Mouse (Mus musculus) neural tube, embryonic 14.5 days (tissue): Measurements from ENCODE around the gene Spata1. TPM values are rescaled to one million over a fixed set of nuclear protein-coding genes. Genes with fewer than 3 reads are reported as not detected.
A peak's percentile ranks its signal among the peaks of the same experiment; 100 is the strongest.

Experiments used
- ATAC-seq: fragments of 200-750 bp; cut with Nextera tagmentation; 2 replicates; pipeline ENCODE4 v1.8.0; 2017; ENCODE audit warnings: low read depth, mild to moderate bottlenecking, moderate TSS enrichment, moderate library complexity
- H3K27ac ChIP-seq: fragments of 300-500 bp; sonication (generic); 2 replicates; pipeline ENCODE4 v1.5.1; 2014; ENCODE audit warnings: low read depth, mild to moderate bottlenecking, control low read depth, low read length, moderate library complexity, mixed read lengths
- H3K27me3 ChIP-seq: fragments of 300-500 bp; sonication (generic); 2 replicates; pipeline ENCODE4 v1.6.1; 2014; ENCODE audit warnings: low read length; ENCODE audit not compliant: control insufficient read depth, insufficient read depth
- H3K36me3 ChIP-seq: fragments of 300-500 bp; sonication (generic); 2 replicates; pipeline ENCODE4 v1.6.1; 2014; ENCODE audit warnings: low read length, mixed read lengths; ENCODE audit not compliant: control insufficient read depth, insufficient read depth
- H3K4me1 ChIP-seq: fragments of 300-500 bp; sonication (generic); 2 replicates; pipeline ENCODE4 v1.6.1; 2014; ENCODE audit warnings: low read length; ENCODE audit not compliant: control insufficient read depth, insufficient read depth
- H3K4me2 ChIP-seq: fragments of 300-500 bp; sonication (generic); 2 replicates; pipeline ENCODE4 v1.6.1; 2014; ENCODE audit warnings: mild to moderate bottlenecking, low read depth, low read length, control low read depth
- H3K4me3 ChIP-seq: fragments of 300-500 bp; sonication (generic); 2 replicates; pipeline ENCODE4 v1.5.1; 2014; ENCODE audit warnings: low read depth, low read length, control low read depth, mixed read lengths
- H3K9ac ChIP-seq: fragments of 300-500 bp; sonication (generic); replicated peaks from 2 replicates; pipeline ENCODE4 v1.6.1; 2014; ENCODE audit warnings: low read depth, mild to moderate bottlenecking, control low read depth, low read length, mixed read lengths
- H3K9me3 ChIP-seq: fragments of 300-500 bp; sonication (generic); 2 replicates; pipeline ENCODE4 v1.6.1; 2016; ENCODE audit warnings: low read length; ENCODE audit not compliant: control insufficient read depth
- WGBS: fragments of 180-500 bp; shearing (Covaris S2); extraction: QIAGEN DNeasy Blood & Tissue Kit; methylation state at CpG from one replicate; pipeline ENCODE4 v1.1.7; 2014; 5-methylcytosine and 5-hydroxymethylcytosine counted together
- polyA plus RNA-seq: library from polyadenylated mRNA; unstranded; fragments of >200 nt; fragmentation: Nextera tagmentation; extraction: Ambion mirVana; gene quantifications from 2 replicates; pipeline ENCODE4 v1.2.1, GENCODE M21; 2014

Gene Spata1
- polyA plus RNA-seq, 1 experiment from 2014 or later = 6.2 TPM

DNA sequence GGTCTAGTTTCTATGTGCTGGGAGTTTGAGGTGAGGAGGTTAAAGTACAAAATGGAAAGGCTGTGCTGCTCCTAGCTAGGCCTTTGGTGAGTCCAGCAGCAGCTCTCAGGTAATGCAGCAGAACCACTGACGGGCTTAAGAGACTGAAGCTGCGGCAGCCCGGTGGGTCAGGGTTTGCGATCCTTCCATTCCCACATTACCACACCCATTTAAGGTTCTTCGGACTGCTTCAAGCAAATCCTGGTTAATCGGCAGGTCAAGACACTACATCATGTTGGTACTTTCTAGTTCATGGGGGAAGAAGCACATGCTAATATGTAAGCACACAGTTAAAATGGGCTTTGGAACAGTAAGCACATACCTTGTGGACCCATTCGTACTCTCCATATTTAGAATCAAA is 7.2 kb upstream of the Spata1 start:
- WGBS = 96% methylated on average over 7 of the region's 7 CpGs
- Histone ChIP-seq H3K4me2 (no peak overlapping the region), H3K4me3 (no peak overlapping the region), H3K27ac (no peak overlapping the region), H3K9me3 (no peaks in the 10 kb centered on the region), H3K4me1 (peaks cover 3% of the 10 kb centered on the region; the same call in 1 of the 2 replicates), H3K27me3 (no peaks in the 10 kb centered on the region), H3K36me3 (peaks cover 18% of the 10 kb centered on the region), H3K9ac (no peak overlapping the region)
- ATAC-seq = no peak

DNA sequence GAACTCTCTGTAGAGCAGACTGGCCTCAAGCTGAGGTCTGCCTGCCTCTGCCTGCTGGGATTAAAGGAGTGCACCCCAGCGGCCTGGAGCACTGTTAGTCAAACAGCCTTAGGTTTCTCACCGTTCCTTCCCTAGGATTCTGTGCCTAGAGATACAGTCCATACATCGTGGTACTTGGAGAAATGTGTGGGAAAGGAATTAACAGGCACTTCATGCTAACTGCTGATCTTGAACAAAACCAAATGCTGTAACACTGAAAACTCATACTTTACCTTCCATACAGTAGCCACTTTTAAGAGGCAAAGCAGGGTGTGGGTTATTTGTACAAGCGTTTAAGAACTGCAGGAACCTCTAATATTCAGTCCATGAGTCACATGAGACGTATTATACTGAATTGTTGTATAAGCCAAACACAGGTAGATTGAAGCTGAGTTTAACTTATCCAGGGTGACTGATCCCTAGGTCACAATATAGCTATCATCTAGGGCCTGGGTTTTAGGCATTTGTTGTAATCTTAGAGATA is 2.1 kb upstream of the Spata1 start:
- peaks cover 10% of the 10 kb centered on the region; the same call in 1 of the 2 replicates for H3K4me1 ChIP-seq
- H3K27me3 ChIP-seq = no peaks in the 10 kb centered on the region
- H3K27ac ChIP-seq = no peak overlapping the region
- H3K9ac ChIP-seq = no peak overlapping the region
- H3K4me2 ChIP-seq = peak overlapping the region; percentile 41
- no peak for ATAC-seq
- H3K36me3 ChIP-seq = peaks cover 8% of the 10 kb centered on the region
- no peaks in the 10 kb centered on the region for H3K9me3 ChIP-seq
- H3K4me3 ChIP-seq = peak overlapping the region; percentile 58; the same call in 1 of the 2 replicates
- WGBS = 60% methylated on average over 5 of the region's 5 CpGs

DNA sequence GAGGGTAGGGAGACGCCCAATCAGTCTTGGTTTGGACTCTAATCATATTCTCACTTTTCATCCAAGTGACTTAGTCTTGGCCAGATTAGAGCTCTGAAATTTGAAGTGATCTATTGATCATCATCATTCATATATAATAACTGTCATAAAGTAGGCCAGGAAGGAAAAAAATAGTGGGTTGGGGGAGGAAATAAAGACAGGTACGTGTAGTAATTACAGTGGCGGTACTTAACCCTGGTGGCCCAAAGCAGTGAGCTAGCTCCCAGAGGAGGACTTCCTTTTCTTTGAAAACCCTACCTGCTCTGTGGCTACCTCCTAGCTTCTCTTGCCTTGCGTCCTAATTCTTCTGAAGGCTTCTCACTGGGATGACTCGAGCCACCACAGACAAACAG is 1.3 kb upstream of the Spata1 start:
- whole genome bisulfite sequencing = 12% methylated on average over 5 of the region's 5 CpGs
- peaks cover 6% of the 10 kb centered on the region for H3K36me3 ChIP-seq
- H3K27ac ChIP-seq = no peak overlapping the region
- no peak for ATAC-seq
- peaks cover 10% of the 10 kb centered on the region; the same call in 1 of the 2 replicates for H3K4me1 ChIP-seq
- no peaks in the 10 kb centered on the region for H3K9me3 ChIP-seq
- H3K27me3 ChIP-seq = no peaks in the 10 kb centered on the region
- peak overlapping the region; percentile 54; the same call in 1 of the 2 replicates for H3K9ac ChIP-seq
- H3K4me2 ChIP-seq = peak overlapping the region; percentile 41
- peak overlapping the region; percentile 58 for H3K4me3 ChIP-seq

DNA sequence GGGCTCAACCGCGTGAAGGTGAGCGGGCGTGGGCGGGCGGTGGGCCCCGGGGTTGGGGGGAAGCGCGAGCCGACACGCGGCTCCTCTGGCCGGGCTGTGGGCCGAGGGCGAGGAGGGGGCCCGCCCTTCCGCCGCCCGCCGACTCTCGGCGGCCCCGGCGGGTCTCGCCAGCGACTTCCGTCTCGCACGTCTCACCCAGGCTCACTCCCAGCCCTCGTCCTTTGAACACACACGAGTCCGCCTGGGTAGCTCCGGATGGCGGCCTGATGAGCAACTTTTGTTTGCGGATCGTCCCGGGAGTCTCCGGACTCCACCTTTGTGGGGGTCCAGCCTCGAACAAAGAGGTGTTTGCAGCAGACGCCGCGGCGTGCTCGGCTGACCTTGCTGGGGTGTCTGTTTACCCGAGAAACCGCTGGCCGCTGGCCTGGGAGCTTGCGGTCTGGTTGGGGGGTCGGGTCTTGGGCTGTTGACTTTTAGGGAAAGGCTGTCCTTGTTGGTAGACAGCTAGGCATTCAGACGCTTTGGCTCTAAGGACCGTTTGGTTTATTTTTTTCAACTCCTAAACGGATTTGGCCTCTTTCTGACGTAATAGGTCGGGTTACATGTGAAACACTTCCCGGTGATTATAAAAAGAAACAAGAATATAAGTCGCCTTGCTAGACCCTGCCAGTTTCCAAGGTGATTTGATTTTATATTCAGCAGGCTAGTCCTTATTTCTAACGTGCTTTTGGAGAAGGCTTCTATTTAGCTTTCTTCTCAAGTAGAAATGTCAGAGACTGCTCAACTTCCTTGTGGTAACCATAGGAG is 653 bp upstream of the Spata1 start:
- H3K4me1 ChIP-seq = peaks cover 10% of the 10 kb centered on the region; the same call in 1 of the 2 replicates
- H3K36me3 ChIP-seq = no peaks in the 10 kb centered on the region; the same call in none of the 2 replicates
- H3K27me3 ChIP-seq = no peaks in the 10 kb centered on the region
- peak overlapping the region; percentile 54 for H3K9ac ChIP-seq
- H3K4me3 ChIP-seq = peak overlapping the region; percentile 58
- under 1% methylated on average over 55 of the region's 57 CpGs for WGBS
- H3K9me3 ChIP-seq = no peaks in the 10 kb centered on the region
- peak overlapping the region; percentile 61; the same call in 1 of the 2 replicates for H3K27ac ChIP-seq
- peak overlapping the region; percentile 41 for H3K4me2 ChIP-seq
- ATAC-seq = peak; percentile 84

DNA sequence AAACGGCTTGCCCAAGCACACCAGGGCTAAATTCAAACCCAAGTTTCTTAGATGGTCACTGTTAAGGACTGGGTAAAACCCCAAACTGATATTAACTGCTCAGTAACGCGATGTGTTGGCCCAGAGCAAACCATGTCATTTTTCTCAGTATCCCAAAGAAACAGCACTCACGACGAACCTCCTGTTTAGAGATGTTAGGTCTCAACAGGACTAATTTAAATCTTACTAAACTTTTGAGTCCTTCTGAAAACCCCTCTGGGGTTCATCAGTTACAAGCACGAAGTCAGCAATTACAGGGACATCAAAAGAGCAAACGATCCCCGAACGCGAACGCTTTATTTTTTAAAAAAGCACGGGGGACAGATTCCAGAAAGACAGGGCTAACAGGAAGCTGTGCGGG is 564 bp downstream of the Spata1 start:
- H3K4me3 ChIP-seq = peak overlapping the region; percentile 58
- no peaks in the 10 kb centered on the region; the same call in none of the 2 replicates for H3K36me3 ChIP-seq
- no peaks in the 10 kb centered on the region for H3K9me3 ChIP-seq
- 0 out of 2 replicates have a peak, but pooled peaks have one; percentile 0 for ATAC-seq
- no peaks in the 10 kb centered on the region for H3K27me3 ChIP-seq
- peaks cover 10% of the 10 kb centered on the region; the same call in 1 of the 2 replicates for H3K4me1 ChIP-seq
- H3K4me2 ChIP-seq = peak overlapping the region; percentile 41
- WGBS = 6% methylated on average over 13 of the region's 13 CpGs
- peak overlapping the region; percentile 54 for H3K9ac ChIP-seq
- peak overlapping the region; percentile 44; the same call in 1 of the 2 replicates for H3K27ac ChIP-seq

DNA sequence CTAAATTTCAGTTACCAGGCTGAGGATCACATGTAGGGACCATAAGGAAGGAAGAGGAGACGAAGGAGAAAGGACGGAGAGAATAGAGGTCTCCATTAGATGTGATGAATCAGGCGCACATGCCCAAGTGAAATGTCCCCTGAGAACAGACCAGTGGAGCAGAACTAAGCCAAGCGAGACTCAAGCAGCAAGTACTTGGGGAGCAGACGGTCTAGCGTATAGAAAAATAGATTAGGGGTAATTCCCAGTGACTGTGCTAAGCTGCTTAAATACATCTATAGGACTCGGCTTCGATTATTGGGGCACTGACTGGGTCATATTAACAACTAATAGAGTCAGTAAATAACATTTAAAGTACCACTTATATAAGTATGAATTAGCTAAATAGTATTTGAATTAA is 4.6 kb downstream of the Spata1 start:
- H3K4me1 ChIP-seq = no peaks in the 10 kb centered on the region
- H3K9ac ChIP-seq = no peak overlapping the region
- H3K27ac ChIP-seq = no peak overlapping the region
- no peak overlapping the region for H3K4me2 ChIP-seq
- no peak for ATAC-seq
- no peaks in the 10 kb centered on the region for H3K27me3 ChIP-seq
- no peaks in the 10 kb centered on the region for H3K9me3 ChIP-seq
- WGBS = 64% methylated on average over 8 of the region's 8 CpGs
- H3K4me3 ChIP-seq = no peak overlapping the region
- no peaks in the 10 kb centered on the region for H3K36me3 ChIP-seq

DNA sequence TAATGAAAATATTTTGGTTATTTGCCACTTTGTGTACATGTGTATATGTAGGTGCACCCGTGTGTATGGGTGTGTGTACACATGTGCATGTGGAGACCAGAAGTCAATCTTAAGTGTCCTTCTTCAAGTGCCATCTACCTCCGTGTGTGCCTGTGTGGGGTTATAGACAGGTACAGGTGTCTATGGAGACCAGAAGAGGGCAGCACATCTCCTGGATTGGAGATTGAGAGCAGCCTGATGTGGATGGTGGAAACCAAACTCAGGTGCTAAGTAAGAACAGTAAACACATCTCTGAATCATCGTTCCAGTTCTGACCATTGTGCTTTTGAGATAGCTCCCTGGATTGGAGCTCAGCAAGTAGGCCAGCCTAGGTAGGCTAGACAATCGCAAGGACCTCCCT is 13.1 kb downstream of the Spata1 start:
- Histone ChIP-seq H3K27ac (no peak overlapping the region), H3K9me3 (no peaks in the 10 kb centered on the region), H3K27me3 (no peaks in the 10 kb centered on the region), H3K4me2 (no peak overlapping the region), H3K4me1 (no peaks in the 10 kb centered on the region), H3K4me3 (no peak overlapping the region), H3K9ac (no peak overlapping the region), H3K36me3 (no peaks in the 10 kb centered on the region)
- no peak for ATAC-seq
- 86% methylated on average over 4 of the region's 4 CpGs for WGBS

DNA sequence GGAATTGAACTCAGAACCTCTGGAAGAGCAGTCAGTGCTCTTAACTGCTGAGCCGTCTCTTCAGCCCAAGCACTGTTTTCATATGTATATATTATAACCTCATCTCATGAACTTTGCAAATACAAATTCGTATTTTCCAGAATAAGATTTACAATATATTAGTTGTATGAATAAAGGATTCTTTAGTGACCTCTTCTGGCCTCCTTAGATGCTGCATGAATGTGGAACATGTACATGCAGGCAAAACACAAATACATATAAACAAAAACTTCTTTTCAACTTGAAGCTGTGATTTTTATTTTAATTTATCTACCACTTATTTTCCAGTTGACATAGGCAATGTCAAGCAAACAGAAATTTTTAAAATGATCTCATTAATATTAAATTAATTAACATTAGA is 17.5 kb downstream of the Spata1 start:
- no peak for ATAC-seq
- Histone ChIP-seq H3K9me3 (no peaks in the 10 kb centered on the region), H3K4me1 (no peaks in the 10 kb centered on the region), H3K36me3 (no peaks in the 10 kb centered on the region), H3K9ac (no peak overlapping the region), H3K27me3 (no peaks in the 10 kb centered on the region), H3K27ac (no peak overlapping the region), H3K4me3 (no peak overlapping the region), H3K4me2 (no peak overlapping the region)
- WGBS = 79% methylated on average over 2 of the region's 2 CpGs

DNA sequence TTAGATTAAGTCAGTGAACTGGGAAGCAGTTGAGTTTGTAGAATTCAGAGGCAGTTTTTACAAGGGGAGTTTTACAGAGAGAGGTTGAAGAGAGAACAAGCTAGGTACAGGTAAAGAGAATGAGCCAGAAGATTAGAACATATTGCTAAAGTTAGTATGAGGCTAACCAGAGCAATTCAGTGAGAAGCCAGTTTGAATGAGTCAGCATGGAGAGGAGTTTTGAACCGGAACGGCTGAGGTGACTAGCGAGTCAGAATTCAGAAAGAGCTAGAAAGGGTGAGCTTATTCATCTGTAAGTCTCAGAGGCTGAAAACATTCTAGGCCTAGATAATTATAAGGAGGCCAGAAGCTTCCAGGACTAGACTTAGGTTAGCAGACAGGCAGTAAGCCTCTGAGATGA is 25.1 kb downstream of the Spata1 start:
- H3K4me3 ChIP-seq = no peak overlapping the region
- no peaks in the 10 kb centered on the region for H3K36me3 ChIP-seq
- H3K9ac ChIP-seq = no peak overlapping the region
- no peaks in the 10 kb centered on the region for H3K9me3 ChIP-seq
- H3K4me1 ChIP-seq = no peaks in the 10 kb centered on the region
- H3K4me2 ChIP-seq = no peak overlapping the region
- 92% methylated on average over 3 of the region's 3 CpGs for WGBS
- no peak overlapping the region for H3K27ac ChIP-seq
- no peaks in the 10 kb centered on the region for H3K27me3 ChIP-seq
- no peak for ATAC-seq
